Comparison of ENCODE assay signal across 9 mouse cellular contexts in the genomic region with DNA sequence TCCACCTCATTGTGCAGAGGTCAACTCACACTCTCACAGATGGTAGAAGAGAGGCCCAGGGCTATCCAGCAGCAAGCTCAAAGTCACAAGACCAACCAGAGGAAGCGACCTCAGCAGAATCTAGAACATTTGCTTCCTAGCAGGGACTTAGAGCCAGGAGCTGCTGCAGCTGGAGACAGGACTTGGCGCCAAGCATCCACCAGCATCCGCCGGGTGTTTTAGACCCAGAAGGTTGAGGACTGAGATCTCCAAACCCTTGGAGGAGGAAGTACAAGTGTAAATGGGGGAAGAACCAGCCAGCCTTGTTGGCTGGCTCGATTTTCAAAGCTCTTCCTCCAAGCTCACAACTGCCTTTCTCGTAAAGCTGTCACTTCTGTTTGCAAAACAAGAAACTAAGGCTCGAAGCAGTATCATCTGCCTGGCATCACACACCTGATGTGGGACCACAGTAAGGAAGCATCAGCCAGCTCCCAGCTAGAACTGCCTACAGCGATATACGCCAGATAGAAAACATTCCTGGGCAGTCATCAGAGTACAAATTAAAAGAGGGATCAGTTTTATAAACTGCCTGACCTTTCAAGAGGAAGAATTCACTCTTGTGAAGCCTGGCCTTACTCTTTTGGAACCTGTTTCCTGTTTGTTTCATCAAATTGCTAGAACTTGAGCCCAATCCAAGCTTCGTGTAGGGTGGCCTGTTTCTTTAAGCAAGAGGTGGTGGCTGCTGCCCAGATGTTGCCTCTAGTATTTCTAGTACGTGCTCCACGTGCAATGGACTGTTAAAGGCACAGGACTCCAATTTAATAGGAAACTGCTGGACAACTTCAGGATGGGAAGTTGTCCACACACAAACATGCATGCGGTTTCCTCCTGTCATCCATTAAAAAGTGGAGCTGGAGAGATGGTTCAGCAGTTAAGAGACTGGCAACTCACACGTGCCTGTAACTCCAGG. TPM values are rescaled to one million over a fixed set of nuclear protein-coding genes. Genes with fewer than 3 reads are reported as not detected.
DNase-seq lines count a peak whose midpoint lies in the region; ATAC-seq and TF ChIP-seq lines count a peak whose summit lies in the region.
"Had no signal": no experiment of that assay in that cellular context is flagged by ENCODE, and none has a peak within 500 bp of the region (broad histone marks: within the 10 kb centered on the region; RNA-seq: fewer than 3 reads in every experiment).

No protein-coding gene starts in this region.

- intact Hi-C loops in gastrocnemius, adult 2 months (cut with DNase I) = no loop called here
- intact Hi-C loops in left cerebral cortex, postnatal 4 days (cut with DNase I) = no loop called here

- ATAC-seq in kidney, embryonic 15.5 days (replicated peaks; ENCODE audit: low FRiP score) = no peak
- ATAC-seq in neural tube, embryonic 15.5 days (ENCODE audit: low FRiP score) = no peak
- ATAC-seq: hindbrain, embryonic 16.5 days had no signal

- H3K9ac ChIP-seq in liver, adult 2 months (ENCODE audit: low read depth, low read length) = no peak overlapping the region
- H3K9ac ChIP-seq in kidney, embryonic 15.5 days = no peak overlapping the region
- no peak overlapping the region for H3K9ac ChIP-seq in neural tube, embryonic 15.5 days (replicated peaks)

- no peak overlapping the region for H3K4me3 ChIP-seq in liver, adult 2 months (ENCODE audit: insufficient read depth, low read depth, low read length)
- peak overlapping the region; percentile 13 for H3K4me3 ChIP-seq in gastrocnemius, adult 2 months
- no peak overlapping the region for H3K4me3 ChIP-seq in kidney, embryonic 15.5 days (replicated peaks)
- H3K4me3 ChIP-seq in neural tube, embryonic 15.5 days (replicated peaks) = no peak overlapping the region
- H3K4me3 ChIP-seq in midbrain, embryonic 10.5 days = no peak overlapping the region

- TF ChIP-seq POLR2A in liver, adult 2 months (IDR thresholded peaks at IDR 0.05; ENCODE audit: extremely low read depth, insufficient read depth, low read length) = no peak

- no peaks in the 10 kb centered on the region for H3K27me3 ChIP-seq in liver, adult 2 months (ENCODE audit: control insufficient read depth, insufficient read depth, low read length)
- no peaks in the 10 kb centered on the region for H3K27me3 ChIP-seq in kidney, embryonic 15.5 days
- no peaks in the 10 kb centered on the region for H3K27me3 ChIP-seq in neural tube, embryonic 15.5 days (replicated peaks)
- peaks cover 11% of the 10 kb centered on the region; the same call in 1 of the 2 replicates for H3K27me3 ChIP-seq in midbrain, embryonic 10.5 days (ENCODE audit: low read depth, poor library complexity, severe bottlenecking)

- WGBS in liver, adult 2 months = 51% methylated on average over 14 of the region's 14 CpGs
- WGBS in kidney, embryonic 15.5 days = 35% methylated on average over 14 of the region's 14 CpGs
- WGBS in neural tube, embryonic 15.5 days = 70% methylated on average over 14 of the region's 14 CpGs
- 79% methylated on average over 14 of the region's 14 CpGs for WGBS in midbrain, embryonic 10.5 days

- no peaks in the 10 kb centered on the region for H3K9me3 ChIP-seq in kidney, embryonic 15.5 days (replicated peaks)
- no peaks in the 10 kb centered on the region for H3K9me3 ChIP-seq in neural tube, embryonic 15.5 days (replicated peaks)
- H3K9me3 ChIP-seq in midbrain, embryonic 10.5 days (replicated peaks) = no peaks in the 10 kb centered on the region

- no peaks in the 10 kb centered on the region for H3K36me3 ChIP-seq in liver, adult 2 months (ENCODE audit: control insufficient read depth, insufficient read depth, low read length)
- peaks cover 7% of the 10 kb centered on the region for H3K36me3 ChIP-seq in kidney, embryonic 15.5 days
- no peaks in the 10 kb centered on the region; the same call in 1 of the 2 replicates for H3K36me3 ChIP-seq in neural tube, embryonic 15.5 days
- H3K36me3 ChIP-seq in midbrain, embryonic 10.5 days = peaks cover 7% of the 10 kb centered on the region; the same call in 1 of the 2 replicates

- H3K27ac ChIP-seq in liver, adult 2 months (replicated peaks; ENCODE audit: insufficient read depth, low read depth, low read length) = peak overlapping the region; percentile 79
- H3K27ac ChIP-seq in gastrocnemius, adult 2 months = peak overlapping the region; percentile 98
- H3K27ac ChIP-seq in kidney, embryonic 15.5 days = peak overlapping the region; percentile 88
- 0 out of 2 replicates have a peak overlapping the region, but pooled peaks have one; percentile 65 for H3K27ac ChIP-seq in neural tube, embryonic 15.5 days (replicated peaks)
- no peak overlapping the region for H3K27ac ChIP-seq in midbrain, embryonic 10.5 days (replicated peaks)

- H3K79me2 ChIP-seq in liver, adult 2 months (ENCODE audit: control insufficient read depth, insufficient read depth, low read length) = peaks cover 23% of the 10 kb centered on the region

- H3K4me2 ChIP-seq in kidney, embryonic 15.5 days = no peak overlapping the region
- H3K4me2 ChIP-seq in neural tube, embryonic 15.5 days = no peak overlapping the region

- TF ChIP-seq CTCF in liver, adult 2 months (IDR thresholded peaks at IDR 0.05; ENCODE audit: low read depth, low read length) = no peak
- no peak for TF ChIP-seq CTCF in gastrocnemius, adult 2 months (IDR thresholded peaks at IDR 0.05)

- DNase-seq in liver, adult 2 months (ENCODE audit: extremely low read depth, low read depth, low spot score) = peak; percentile 54
- DNase-seq in liver = no peak
- DNase-seq in gastrocnemius, adult 2 months = peak; percentile 75
- DNase-seq in left cerebral cortex, postnatal 4 days = no peak
- DNase-seq in midbrain, embryonic 10.5 days (ENCODE audit: low spot score) = no peak
- no peak for DNase-seq in right cerebral cortex, postnatal 4 days

- H3K4me1 ChIP-seq in liver, adult 2 months (ENCODE audit: control insufficient read depth, insufficient read depth, low read length) = peaks cover 34% of the 10 kb centered on the region
- H3K4me1 ChIP-seq in kidney, embryonic 15.5 days = peaks cover 84% of the 10 kb centered on the region
- peaks cover 40% of the 10 kb centered on the region for H3K4me1 ChIP-seq in neural tube, embryonic 15.5 days
- H3K4me1 ChIP-seq in midbrain, embryonic 10.5 days = peaks cover 52% of the 10 kb centered on the region

RNA-seq across cellular contexts. Expression of a gene that starts 1.9 kb away (rescaled TPM):
- 24.5 and 27.3 TPM in 2 replicates for total RNA-seq in liver, adult 2 months (2014; rRNA removed)
- 32.9 and 38.3 TPM in 2 replicates for polyA plus RNA-seq in liver, adult 2 months (2012; rRNA removed)
- total RNA-seq in gastrocnemius, adult 2 months (2021) = 10 to 100 TPM; 17.1 to 25.9 TPM
- 47.2 and 56.0 TPM in 2 replicates for polyA plus RNA-seq in kidney, embryonic 15.5 days (2015; fragmentation: Nextera tagmentation; extraction: Ambion mirVana)
- polyA plus RNA-seq in neural tube, embryonic 15.5 days (2015; fragmentation: Nextera tagmentation; extraction: Ambion mirVana) = 29.2 and 31.8 TPM in 2 replicates
- 10 to 100 TPM; 15.2 to 16.0 TPM for total RNA-seq in left cerebral cortex, postnatal 4 days (2021)
- polyA plus RNA-seq in midbrain, embryonic 10.5 days (2016; fragmentation: Nextera tagmentation; extraction: Ambion mirVana) = 26.9 and 28.2 TPM in 2 replicates

RNA-seq across cellular contexts. Expression of a gene that starts 2.3 kb away (rescaled TPM):
- total RNA-seq in liver, adult 2 months (2014; rRNA removed) = 13.5 and 16.8 TPM in 2 replicates
- polyA plus RNA-seq in liver, adult 2 months (2012; rRNA removed) = 36.6 and 40.1 TPM in 2 replicates
- 10 to 100 TPM; 17.0 to 21.5 TPM for total RNA-seq in gastrocnemius, adult 2 months (2021)
- 15.3 and 17.0 TPM in 2 replicates for polyA plus RNA-seq in kidney, embryonic 15.5 days (2015; fragmentation: Nextera tagmentation; extraction: Ambion mirVana)
- polyA plus RNA-seq in neural tube, embryonic 15.5 days (2015; fragmentation: Nextera tagmentation; extraction: Ambion mirVana) = 11.5 and 13.5 TPM in 2 replicates
- total RNA-seq in left cerebral cortex, postnatal 4 days (2021) = 10 to 100 TPM; 31.0 to 31.7 TPM
- 11.6 and 11.7 TPM in 2 replicates for polyA plus RNA-seq in midbrain, embryonic 10.5 days (2016; fragmentation: Nextera tagmentation; extraction: Ambion mirVana)

RNA-seq across cellular contexts. Expression of a gene that starts 33.9 kb away (rescaled TPM):
- total RNA-seq in liver, adult 2 months (2014; rRNA removed) = 36.6 and 37.7 TPM in 2 replicates
- 49.4 and 50.3 TPM in 2 replicates for polyA plus RNA-seq in liver, adult 2 months (2012; rRNA removed)
- 100 to 1,000 TPM; 416 to 452 TPM for total RNA-seq in gastrocnemius, adult 2 months (2021)
- 36.9 and 39.0 TPM in 2 replicates for polyA plus RNA-seq in kidney, embryonic 15.5 days (2015; fragmentation: Nextera tagmentation; extraction: Ambion mirVana)
- polyA plus RNA-seq in neural tube, embryonic 15.5 days (2015; fragmentation: Nextera tagmentation; extraction: Ambion mirVana) = 89.9 and 100 TPM in 2 replicates
- total RNA-seq in left cerebral cortex, postnatal 4 days (2021) = 100 to 1,000 TPM; 134 to 155 TPM
- polyA plus RNA-seq in midbrain, embryonic 10.5 days (2016; fragmentation: Nextera tagmentation; extraction: Ambion mirVana) = 45.1 and 53.2 TPM in 2 replicates

RNA-seq across cellular contexts. Expression of a gene that starts 47.2 kb away (rescaled TPM):
- not detected in 2 replicates for total RNA-seq in liver, adult 2 months (2014; rRNA removed)
- polyA plus RNA-seq in liver, adult 2 months (2012; rRNA removed) = not detected in 2 replicates
- not detected for total RNA-seq in gastrocnemius, adult 2 months (2021)
- not detected in 2 replicates for polyA plus RNA-seq in kidney, embryonic 15.5 days (2015; fragmentation: Nextera tagmentation; extraction: Ambion mirVana)
- polyA plus RNA-seq in neural tube, embryonic 15.5 days (2015; fragmentation: Nextera tagmentation; extraction: Ambion mirVana) = 0.33 TPM in 1 of 2 replicates, not detected in the other
- total RNA-seq in left cerebral cortex, postnatal 4 days (2021) = not detected
- not detected in 2 replicates for polyA plus RNA-seq in midbrain, embryonic 10.5 days (2016; fragmentation: Nextera tagmentation; extraction: Ambion mirVana)

Comparison
In these comparisons a context has a peak if more than half of its experiments do, and no peak if none do; other contexts are left out.
1. DNase-seq: peak in liver, adult 2 months (single experiment) and gastrocnemius, adult 2 months (single experiment); none in liver (single experiment), left cerebral cortex, postnatal 4 days (single experiment), midbrain, embryonic 10.5 days (single experiment) and right cerebral cortex, postnatal 4 days (single experiment).